Mouse (Mus musculus): ENCODE results near the gene Rmi1.
"Not testable (repeated sequence)": the region's sequence is repeated elsewhere in the genome, so short reads cannot be mapped to it uniquely, and the experiment has no call there.

The Rmi1 gene

DNA sequence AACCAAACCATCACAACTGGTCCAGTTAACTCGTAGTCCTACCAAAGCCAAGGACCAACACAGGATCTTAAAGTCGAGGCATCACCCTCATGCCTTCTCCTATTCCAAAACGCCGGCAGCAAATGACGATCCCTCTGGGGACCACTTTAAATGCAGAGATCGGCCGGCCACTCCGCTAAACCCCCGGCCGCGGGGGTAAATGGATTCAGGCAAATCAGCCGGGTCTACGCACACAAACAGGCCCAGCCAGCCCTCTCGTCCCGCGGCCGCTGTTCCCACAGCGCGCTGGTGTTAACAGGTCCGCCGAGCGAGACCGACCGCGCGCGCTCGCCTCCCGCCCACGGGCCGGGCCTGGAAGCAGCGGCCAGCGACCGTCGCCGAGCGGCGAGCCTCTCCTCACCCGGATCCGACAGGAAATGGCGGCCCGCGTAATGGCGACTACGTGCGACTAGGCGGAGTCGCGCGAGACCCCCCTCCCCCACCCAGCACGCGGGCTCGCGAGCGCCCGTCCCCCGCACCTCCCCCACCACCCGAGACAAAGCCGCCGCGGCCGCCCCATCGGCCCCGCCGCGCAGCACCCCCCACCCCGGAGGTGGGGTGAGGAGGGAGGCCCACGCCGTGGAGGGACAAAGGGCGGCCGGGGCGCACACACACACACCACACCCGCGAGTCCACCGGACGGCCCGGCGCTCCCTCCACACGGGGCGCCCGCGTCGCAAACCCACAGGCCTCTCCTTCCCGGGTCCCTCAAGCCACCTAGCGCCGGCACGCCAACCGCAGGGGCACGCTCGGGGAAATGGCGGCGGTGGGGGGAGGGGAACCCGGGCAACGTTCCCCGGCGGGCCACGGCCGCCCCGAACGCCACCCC is 679 bp upstream of the Rmi1 start:
- peak; percentile 85 for DNase-seq (ENCODE audit: inconsistent ontology term)

DNA sequence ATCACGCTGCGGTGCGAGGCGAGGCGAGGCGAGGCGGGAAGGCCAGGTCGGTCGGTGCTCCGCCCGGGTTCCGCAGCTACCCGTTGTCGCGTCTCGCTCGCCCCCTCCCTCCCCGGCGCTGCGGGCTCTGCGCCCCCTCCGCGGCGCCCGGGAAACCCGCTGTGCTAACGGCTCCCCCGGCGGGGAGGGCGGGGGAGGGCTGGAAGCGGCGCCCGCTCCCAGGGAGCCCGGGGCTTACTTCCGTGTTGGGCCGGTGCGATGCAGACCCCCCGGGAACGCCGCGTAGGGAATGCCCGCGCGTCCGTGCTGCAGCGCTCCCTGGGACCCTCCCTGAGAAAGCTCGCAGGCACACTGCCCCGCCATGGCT is 679 bp downstream of the Rmi1 start:
- no peak for DNase-seq (ENCODE audit: inconsistent ontology term)

DNA sequence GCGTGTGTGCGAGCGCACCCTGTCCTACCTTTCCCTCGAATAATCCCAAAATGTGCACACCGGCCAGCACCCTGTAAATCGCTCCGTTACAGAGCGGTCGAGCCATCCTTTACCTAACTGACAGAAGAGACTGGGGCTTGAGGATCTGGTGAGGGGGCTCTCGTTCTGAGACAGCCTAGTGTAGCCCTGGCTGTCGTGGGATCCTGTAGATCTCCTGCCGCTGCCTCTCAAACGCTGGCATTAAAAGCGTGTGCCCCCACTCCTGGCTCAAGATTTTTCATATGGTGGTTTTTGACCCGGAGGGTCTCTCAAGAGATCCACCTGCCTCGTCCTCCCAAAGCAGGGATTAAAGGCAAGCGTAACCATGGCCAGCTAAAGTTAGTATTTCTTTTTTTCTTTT is 1.2 kb downstream of the Rmi1 start, which contains the start of gene Hnrnpk:
TSS of gene Hnrnpk (minus strand) at position 101 of the 400 bp plus-strand sequence.
- DNase-seq (ENCODE audit: inconsistent ontology term): not testable (repeated sequence)

DNA sequence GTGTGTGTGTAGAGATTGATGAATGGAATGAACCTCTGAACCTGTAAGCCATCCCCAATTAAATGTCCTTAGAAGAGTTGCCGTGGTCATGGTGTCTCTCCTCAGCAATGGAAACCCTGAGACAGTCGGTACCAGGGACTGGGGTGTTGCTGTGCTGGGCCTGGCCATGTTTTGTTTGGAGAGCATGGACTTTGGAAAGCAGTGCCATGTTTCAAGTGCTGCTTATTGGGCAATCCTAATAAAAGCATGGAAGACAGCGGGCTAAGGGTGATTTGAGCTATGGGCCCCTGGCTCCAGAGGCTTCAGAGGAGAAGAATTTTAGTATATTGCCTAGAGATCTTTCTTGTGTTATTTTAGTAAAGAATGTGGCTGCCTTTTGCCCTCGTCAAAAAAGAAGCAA is 9.0 kb downstream of the Rmi1 start:
- no peak for DNase-seq (ENCODE audit: inconsistent ontology term)

DNA sequence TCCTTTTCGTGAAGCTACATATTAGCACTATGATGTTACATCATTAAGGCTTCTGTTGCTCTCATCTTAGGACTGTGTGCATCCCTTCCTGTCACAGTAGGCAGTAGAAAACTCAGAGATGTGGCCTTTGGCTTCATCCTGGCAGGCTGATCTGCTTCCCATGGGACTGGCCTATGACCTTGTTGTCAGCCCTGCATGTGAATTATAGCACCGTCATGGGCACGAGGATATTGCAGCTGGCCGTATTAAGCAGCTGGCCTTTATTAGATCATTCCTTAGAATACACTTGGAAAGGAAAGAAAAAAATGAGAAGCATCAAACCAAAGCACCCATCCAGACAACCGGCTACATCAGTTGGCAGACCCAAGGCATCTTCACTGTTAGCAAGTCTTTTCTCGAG is 13.3 kb downstream of the Rmi1 start:
- no peak for DNase-seq (ENCODE audit: inconsistent ontology term)

DNA sequence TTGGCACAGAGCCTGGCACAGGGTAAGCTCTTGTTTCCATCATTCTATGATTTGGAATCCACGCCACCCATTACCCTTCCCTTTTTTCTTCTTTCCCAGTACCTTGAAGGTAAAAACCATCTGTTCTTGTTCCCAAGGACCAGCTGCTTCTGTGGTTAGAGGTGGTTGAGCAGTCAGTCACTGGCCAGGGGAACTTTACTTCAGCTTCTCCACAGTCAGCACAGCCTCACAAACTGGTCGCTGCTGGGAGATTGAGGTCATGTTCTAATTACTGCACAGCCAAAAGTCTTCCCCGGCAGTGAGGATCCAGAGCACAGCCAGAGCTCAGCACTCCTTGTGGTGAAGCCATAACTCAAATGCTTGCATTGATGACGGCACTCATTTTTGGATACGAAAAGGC is 13.8 kb downstream of the Rmi1 start:
- DNase-seq (ENCODE audit: inconsistent ontology term): no peak

DNA sequence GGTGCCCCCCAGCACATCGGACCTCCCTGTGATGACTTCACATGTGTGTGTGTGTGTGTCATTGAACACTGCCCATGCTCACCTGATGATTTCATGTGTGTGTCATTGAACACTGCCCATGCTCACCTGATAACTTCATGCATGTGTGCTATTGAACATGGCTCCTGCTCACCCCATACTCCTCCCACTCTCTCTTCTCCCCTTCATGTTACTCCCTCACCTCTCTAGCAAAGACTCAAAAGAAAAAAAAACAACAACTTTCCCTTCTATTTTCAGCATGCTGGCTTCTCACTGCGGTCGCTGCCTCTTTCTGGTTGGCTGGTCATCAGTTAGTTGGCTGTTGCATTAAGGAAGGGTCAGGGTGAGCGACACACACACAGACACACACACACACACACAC is 16.6 kb downstream of the Rmi1 start:
- peak; percentile 32 for DNase-seq (ENCODE audit: inconsistent ontology term)

DNA sequence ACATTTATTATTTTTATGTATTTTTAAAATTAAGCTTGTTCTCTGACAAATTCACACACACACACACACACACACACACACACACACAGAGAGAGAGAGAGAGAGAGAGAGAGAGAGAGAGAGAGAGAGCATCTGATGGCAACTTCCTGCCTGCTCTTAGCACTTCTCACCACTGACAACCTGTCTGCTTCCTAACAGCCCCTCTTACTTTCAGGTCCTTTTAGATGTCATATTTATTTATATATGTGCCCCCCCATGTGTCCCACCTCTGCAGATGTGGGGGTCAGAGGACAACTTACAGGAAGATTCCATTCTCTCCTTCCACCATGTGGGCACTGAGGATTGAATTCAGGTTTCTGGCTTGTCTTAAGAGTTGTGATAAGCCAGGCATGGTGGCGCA is 17.2 kb downstream of the Rmi1 start:
- DNase-seq (ENCODE audit: inconsistent ontology term): no peak

DNA sequence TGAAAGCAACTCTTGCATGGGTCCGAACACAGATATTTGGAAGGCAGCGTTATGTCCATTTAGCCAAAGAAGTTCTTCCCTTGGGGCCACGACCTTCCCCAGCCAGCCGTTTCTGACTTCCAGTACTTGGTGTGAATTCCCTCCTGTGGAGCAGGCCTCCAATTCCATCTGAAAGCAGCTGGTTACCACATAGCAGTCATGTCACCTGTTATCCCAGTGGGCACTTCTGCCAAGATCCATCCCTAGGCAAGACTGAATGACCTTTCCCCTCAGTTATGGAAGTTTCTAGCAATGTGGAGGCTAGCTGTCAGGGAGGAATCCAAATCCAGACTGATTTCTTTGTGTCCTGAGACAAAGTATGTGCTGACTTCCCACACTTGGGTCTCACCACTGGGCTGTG is 19.0 kb downstream of the Rmi1 start:
- no peak for DNase-seq (ENCODE audit: inconsistent ontology term)

DNA sequence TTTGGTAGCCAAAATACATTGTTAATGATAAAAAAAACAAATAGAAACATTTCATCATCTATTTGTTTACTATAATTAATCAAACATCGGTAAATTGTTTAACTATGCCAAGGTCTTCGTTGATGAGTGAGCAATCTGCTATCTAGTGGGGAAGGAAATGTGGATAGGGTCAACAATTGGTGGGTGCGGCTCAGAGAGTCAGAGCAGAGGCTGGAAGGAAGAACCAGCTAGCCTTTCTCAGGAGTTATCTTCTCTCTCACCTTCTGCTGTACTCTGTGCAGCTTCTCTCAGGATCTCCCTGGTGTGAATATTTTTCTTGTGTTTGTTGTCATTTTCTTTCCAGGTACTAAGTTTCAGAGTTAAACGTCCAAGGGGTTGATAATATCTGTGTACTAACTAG is 20.2 kb downstream of the Rmi1 start:
- DNase-seq (ENCODE audit: inconsistent ontology term): no peak

DNA sequence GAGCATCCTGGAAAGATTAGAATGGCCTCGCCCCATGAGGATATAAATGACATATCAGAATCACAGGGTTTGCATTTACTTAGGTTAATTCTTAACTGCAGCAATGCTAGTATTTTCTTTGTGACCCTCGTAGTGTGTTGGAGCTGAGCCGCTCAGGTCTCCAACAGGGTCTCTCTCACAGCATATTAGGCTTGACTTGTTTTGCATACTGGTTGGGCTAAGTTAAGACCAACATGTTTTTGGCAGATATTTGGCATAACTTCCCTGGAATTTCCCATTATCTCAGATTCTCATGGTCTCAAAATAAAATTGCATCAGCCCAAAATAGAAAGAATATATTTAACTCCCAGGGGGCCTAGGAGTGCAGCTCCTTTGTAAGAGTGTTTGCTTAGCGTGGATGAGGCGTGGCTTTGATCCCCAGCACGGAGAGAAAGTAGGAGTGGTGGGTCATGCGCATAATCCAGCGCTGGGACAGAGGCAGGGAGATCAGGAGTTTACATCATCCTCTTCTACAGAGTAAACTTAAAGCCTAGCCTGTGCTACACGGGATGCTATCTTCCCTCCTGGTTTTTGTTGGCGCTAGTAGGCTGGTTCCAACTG is 21.1 kb downstream of the Rmi1 start:
- no peak for DNase-seq (ENCODE audit: inconsistent ontology term)

DNA sequence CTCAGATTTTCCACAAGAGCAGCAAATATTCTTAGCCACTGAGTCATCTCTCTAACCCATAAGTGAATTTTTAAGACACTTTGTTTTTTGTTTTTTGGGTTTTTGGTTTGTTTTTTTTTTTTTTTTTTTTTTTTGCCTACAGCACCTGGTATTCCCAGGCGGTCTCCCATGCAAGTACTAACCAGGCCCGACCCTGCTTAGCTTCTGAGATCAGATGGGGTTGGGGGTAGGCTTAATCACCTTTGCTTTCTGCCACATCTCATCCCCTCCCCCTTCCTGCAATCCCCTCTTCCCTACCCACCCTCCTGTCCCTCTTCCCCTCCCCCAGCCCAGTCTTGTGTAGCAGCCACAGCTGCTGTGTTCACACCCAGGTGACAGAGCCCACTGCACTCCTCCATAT is 37.7 kb downstream of the Rmi1 start:
- DNase-seq (ENCODE audit: inconsistent ontology term): no peak

DNA sequence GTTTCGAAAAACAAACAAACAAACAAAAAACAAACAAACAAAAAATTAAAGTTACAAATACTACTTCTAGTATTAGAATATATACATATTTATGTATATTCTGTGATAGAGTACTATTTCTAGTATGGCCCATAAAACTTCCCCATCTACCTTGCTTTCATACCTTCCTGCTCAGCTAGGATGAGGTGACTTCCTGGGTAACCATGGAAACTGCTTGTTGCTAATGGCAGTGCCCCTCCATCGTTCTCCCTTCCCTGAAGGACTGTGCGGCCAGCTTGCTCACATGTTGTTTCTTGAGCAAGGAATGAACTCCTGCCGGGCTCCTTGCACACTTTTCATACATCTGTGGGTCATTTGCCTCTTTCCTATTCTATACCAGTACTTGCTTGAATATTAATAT is 41.3 kb downstream of the Rmi1 start:
- no peak for DNase-seq (ENCODE audit: inconsistent ontology term)

DNA sequence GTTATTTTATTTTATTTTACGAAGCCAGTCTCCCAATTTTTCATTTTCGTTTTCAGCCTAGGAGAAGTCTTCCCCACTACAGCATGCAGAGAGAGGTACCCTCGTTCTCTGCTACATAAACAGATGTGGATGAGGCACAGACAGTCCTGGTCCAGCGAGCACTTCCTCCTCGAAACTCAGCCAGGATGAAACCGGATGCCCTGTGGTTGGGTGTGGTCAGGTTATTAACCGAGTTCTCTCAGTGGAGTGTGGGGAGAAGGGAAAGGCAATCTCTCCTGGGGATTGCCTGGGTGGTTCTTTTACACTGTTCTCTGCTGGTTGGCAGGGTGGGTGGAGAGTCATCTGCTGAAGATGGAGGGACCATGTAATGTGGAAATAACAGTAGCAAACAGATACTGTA is 41.7 kb downstream of the Rmi1 start:
- DNase-seq (ENCODE audit: inconsistent ontology term): no peak

DNA sequence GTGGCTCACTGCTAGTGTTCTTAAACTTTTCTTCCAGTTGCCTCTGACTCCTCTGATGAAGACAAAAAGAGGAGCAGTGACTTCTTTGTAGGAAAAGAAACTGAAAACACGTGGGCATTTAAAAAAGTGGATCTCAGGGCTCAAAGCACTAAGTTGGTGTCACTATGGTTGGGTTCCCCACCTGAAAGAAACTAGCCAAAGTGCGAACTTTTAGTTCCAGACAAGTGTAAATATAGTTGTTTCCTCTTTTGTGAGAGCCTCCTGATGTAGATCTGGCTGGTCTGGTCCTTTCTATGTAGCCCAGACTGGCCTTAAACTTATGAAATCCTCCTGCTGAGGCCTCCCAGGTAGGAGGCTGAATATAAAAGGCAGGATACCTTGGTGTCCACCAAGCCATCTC is 44.5 kb downstream of the Rmi1 start:
- DNase-seq (ENCODE audit: inconsistent ontology term): no peak

DNA sequence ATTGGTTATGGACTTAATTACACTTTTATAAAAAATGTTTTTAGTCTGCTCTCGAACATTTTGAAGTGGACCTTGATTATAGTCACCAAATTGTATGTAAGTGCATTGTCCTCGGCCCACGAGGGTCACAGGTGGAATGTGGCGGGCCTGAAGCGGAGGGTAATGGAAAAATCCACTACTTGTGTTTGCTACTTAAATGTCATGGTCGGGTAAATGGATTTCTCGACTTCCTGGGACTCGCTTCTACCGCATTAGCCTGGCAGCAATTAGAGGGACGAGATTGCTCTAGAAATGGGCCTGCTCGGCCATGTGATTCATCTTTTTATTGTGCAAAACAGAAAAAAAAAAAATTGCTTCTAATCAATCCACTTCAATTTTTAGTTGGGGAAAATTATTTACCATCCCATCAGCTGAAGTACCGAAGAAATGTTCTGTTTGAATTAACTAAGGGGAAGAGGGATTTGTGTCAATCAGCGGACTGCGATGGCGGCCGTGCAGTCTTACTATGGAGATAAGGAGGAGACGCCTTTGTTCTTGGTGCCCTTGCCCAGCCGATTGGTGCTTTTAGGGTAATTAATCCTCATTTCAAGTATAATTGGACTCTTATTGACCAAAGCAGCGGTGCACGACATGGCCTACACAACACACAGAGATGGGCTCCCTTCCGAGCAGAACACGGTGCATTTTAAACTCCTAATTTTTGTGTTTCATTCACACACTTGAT is 48.6 kb downstream of the Rmi1 start:
- no peak for DNase-seq (ENCODE audit: inconsistent ontology term)

DNA sequence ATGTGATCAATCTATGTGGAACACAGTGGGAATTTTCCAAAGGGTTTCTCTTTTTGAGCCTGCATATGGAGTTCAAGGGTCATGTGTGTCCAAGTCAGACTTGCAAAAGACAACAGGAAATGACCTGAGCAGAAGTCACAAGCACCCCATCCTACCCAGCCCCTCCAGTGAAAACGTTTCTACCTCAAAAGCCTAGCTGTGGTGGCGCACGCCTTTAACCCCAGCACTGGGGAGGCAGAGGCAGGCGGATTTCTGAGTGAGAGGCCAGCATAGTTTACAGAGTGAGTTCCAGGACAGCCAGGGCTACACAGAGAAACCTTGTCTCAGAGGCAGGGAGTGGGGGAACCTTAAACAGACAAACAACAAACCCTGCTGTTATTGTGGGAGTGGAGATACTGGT is 50.2 kb downstream of the Rmi1 start:
- DNase-seq (ENCODE audit: inconsistent ontology term): no peak

DNA sequence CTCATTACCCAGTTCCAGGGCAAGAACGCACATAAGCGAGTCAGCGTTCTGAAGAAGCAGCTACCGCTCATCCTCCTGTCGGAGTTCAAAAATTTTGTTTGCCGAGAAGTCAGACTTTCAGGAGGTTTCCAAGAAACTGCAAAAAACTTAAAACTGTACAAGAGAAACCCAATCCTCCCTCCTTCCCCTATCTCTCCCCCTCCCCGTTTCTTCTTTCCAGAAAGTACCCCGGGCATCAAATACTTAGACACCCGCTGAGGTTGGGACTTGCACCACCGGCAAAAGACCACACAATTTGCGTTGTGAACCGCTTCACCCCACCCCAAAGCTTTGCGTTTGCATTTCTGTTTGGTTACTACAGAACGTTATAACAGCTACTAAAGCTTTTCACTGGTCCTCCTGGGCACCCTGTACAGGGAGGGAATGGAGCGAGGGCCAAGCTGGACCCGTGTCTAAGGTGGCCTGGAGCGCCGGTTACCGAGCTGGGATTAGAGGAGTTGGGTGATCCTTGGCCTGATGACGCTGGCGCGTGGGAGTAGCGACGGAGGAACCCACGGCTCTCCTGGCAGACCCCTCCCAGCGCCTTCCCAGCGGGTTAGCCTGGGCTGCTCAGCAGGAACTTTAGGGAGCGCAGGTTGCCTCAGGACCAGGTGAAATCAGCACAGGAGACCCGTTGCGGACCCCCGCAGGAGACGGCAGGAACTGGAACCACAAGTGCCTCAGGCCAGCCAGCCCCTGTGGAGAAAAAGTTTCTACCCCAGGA is 50.8 kb downstream of the Rmi1 start:
- DNase-seq (ENCODE audit: inconsistent ontology term): peak; percentile 24

DNA sequence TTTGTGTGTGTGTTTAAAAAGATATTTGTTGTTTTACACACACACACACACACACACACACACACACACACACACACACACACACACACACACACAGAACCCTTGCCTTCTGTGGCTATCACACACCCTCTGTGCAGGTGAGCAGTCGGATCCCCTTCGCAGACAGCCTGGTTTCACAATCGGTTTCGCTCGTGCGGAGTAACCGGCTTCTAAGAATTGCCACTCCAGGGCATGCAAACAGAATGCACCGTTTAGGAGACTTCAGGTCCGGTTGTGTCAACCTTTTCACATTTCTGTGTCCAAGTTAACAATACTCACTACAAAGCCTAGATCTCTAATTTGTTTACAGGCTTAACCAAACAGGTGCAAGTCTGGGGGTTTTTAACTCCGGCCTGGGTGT is 51.5 kb downstream of the Rmi1 start:
- no peak for DNase-seq (ENCODE audit: inconsistent ontology term)

DNA sequence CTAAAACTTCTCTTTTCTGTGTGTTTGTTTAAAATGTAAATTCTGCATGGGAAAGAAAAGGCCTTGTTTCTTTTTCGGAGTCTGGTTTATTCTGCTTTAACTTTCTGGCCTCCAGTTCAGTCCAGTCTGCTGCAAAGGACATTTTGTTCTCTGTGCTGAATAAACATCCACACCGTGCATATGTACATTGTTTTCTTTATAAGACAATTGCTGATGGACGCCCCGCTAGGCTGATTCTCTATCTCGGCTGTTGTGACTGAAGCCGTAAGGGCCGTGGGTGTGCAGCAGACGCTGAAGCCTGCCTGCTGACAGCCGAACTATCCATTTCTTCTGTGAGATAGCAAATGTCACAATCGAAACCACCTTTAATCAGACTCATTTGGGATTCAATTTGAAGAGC is 54.5 kb downstream of the Rmi1 start:
- no peak for DNase-seq (ENCODE audit: inconsistent ontology term)

DNA sequence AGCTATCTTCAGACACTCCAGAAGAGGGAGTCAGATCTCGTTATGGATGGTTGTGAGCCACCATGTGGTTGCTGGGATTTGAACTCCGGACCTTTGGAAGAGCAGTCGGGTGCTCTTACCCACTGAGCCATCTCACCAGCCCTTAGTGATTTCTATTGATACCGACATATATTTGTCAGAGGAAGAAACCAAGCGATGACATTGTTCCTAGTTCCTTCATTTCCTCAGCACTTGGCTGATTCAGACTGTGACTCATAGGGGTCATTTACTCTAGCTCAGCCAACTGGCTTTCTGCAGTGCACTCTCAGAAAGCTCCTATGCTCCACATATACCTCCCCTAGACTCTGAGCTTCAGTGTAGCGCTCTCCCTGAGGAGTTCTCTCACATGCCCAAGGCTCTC is 56.8 kb downstream of the Rmi1 start:
- DNase-seq (ENCODE audit: inconsistent ontology term): peak; percentile 57
